In the genomic region with DNA sequence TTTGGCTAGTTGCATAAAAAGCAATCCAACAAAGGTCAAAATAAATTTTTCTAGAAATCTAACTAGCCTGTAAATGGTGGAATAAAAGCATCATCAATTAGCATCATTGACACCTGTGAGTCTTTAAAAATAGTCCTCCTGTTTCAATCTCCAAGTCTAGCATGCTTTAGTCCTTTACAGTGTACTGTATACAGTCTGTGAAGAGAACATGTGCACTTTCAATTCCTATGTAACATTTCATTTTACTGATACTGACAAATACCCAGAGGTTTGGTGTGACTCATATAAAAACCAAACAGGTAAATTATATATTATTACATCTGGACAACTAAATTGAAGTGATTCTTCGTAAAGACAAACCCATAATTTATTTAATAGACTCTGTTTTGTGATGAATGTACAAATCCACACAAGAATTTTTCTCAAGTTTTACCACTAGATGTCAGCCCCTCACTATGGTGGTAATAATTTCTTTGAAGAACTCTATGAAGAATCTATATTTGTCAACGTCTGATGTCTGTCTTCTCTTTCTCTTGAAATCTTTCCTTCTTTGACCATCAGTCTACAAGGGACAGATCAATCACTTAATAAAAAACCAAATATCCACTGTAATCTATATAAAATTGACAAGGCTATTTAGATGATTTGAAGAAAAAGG, we compare ENCODE assay signal across 11 mouse cellular contexts. TPM values are rescaled to one million over a fixed set of nuclear protein-coding genes. Genes with fewer than 3 reads are reported as not detected.
DNase-seq lines count a peak whose midpoint lies in the region; ATAC-seq lines count a peak whose summit lies in the region.
"Had no signal": no experiment of that assay in that cellular context is flagged by ENCODE, and none has a peak within 500 bp of the region (broad histone marks: within the 10 kb centered on the region; RNA-seq: fewer than 3 reads in every experiment).

No protein-coding gene starts in this region.

- H3K4me2 ChIP-seq in hindbrain, embryonic 14.5 days (replicated peaks), result no peak overlapping the region
- H3K4me2 ChIP-seq in hindbrain, embryonic 13.5 days, result no peak overlapping the region
- H3K4me2 ChIP-seq: embryonic facial prominence, embryonic 15.5 days; liver, embryonic 13.5 days had no signal

- DNase-seq in hindbrain, embryonic 14.5 days (ENCODE audit: low spot score), result peak; percentile 81
- DNase-seq in 416B (ENCODE audit: low read depth), result peak; percentile 76
- peak; percentile 4 for DNase-seq in large intestine, adult 2 months (ENCODE audit: low read depth, low spot score)
- DNase-seq in adrenal gland, adult 2 months, result no peak
- DNase-seq in ovary, adult 18-20 months (ENCODE audit: low spot score), result no peak
- DNase-seq: heart, postnatal 14 days; liver, embryonic 13.5 days had no signal

- no peaks in the 10 kb centered on the region for H3K9me3 ChIP-seq in hindbrain, embryonic 14.5 days (ENCODE audit: control insufficient read depth, low read length)
- H3K9me3 ChIP-seq in hindbrain, embryonic 13.5 days, result no peaks in the 10 kb centered on the region
- H3K9me3 ChIP-seq: embryonic facial prominence, embryonic 15.5 days; liver, embryonic 13.5 days had no signal

- H3K27me3 ChIP-seq in hindbrain, embryonic 14.5 days (ENCODE audit: control insufficient read depth, insufficient read depth, low read length), result no peaks in the 10 kb centered on the region
- no peaks in the 10 kb centered on the region for H3K27me3 ChIP-seq in hindbrain, embryonic 13.5 days
- H3K27me3 ChIP-seq: embryonic facial prominence, embryonic 15.5 days; liver, embryonic 13.5 days had no signal

- H3K9ac ChIP-seq in hindbrain, embryonic 14.5 days, result no peak overlapping the region
- no peak overlapping the region for H3K9ac ChIP-seq in hindbrain, embryonic 13.5 days
- H3K9ac ChIP-seq: embryonic facial prominence, embryonic 15.5 days; liver, embryonic 13.5 days had no signal

- WGBS in hindbrain, embryonic 14.5 days, result 37% methylated on average over 2 of the region's 2 CpGs
- 48% methylated on average over 2 of the region's 2 CpGs for WGBS in hindbrain, embryonic 13.5 days
- WGBS in large intestine, adult 2 months, result 17% methylated on average over 2 of the region's 2 CpGs

- no peak overlapping the region for H3K27ac ChIP-seq in hindbrain, embryonic 14.5 days
- H3K27ac ChIP-seq in hindbrain, embryonic 13.5 days, result no peak overlapping the region
- H3K27ac ChIP-seq: embryonic facial prominence, embryonic 15.5 days; liver, embryonic 13.5 days had no signal

- no peaks in the 10 kb centered on the region for H3K4me1 ChIP-seq in hindbrain, embryonic 14.5 days (replicated peaks; ENCODE audit: control insufficient read depth, insufficient read depth, low read length)
- no peaks in the 10 kb centered on the region for H3K4me1 ChIP-seq in hindbrain, embryonic 13.5 days (replicated peaks)
- H3K4me1 ChIP-seq: embryonic facial prominence, embryonic 15.5 days; liver, embryonic 13.5 days had no signal

- H3K4me3 ChIP-seq in hindbrain, embryonic 14.5 days (replicated peaks; ENCODE audit: low read length), result no peak overlapping the region
- no peak overlapping the region for H3K4me3 ChIP-seq in hindbrain, embryonic 13.5 days
- H3K4me3 ChIP-seq: embryonic facial prominence, embryonic 15.5 days; liver, embryonic 13.5 days had no signal

- no peak; the same call in 1 of the 2 replicates for ATAC-seq in hindbrain, embryonic 14.5 days (ENCODE audit: low FRiP score)
- ATAC-seq in hindbrain, embryonic 13.5 days (ENCODE audit: low FRiP score), result no peak
- ATAC-seq in activated CD4-positive, CD25-positive, alpha-beta regulatory T cell, adult 4 months, result peak; percentile 54
- ATAC-seq in inflammation-experienced regulatory T-cells, adult 6 months, result no peak

- no peaks in the 10 kb centered on the region for H3K36me3 ChIP-seq in hindbrain, embryonic 14.5 days (replicated peaks; ENCODE audit: control insufficient read depth, insufficient read depth)
- no peaks in the 10 kb centered on the region for H3K36me3 ChIP-seq in hindbrain, embryonic 13.5 days
- H3K36me3 ChIP-seq: embryonic facial prominence, embryonic 15.5 days; liver, embryonic 13.5 days had no signal

RNA-seq across cellular contexts. Expression of a gene that starts 39.2 kb away (rescaled TPM):
- 73.4 and 75.6 TPM in 2 replicates for polyA plus RNA-seq in hindbrain, embryonic 14.5 days (2014; fragmentation: Nextera tagmentation; extraction: Ambion mirVana)
- polyA plus RNA-seq in hindbrain, embryonic 13.5 days (2015; fragmentation: Nextera tagmentation; extraction: Ambion mirVana), result 64.0 and 69.2 TPM in 2 replicates
- 10 to 100 TPM; 29.4 to 30.9 TPM for polyA plus RNA-seq in activated CD4-positive, CD25-positive, alpha-beta regulatory T cell, adult 4 months (2017; shearing (Covaris generic))
- polyA plus RNA-seq in large intestine, adult 2 months (2012; rRNA removed), result 6.0 and 13.7 TPM in 2 replicates
- total RNA-seq in adrenal gland, adult 2 months (2021), result 10 to 100 TPM; 11.3 to 11.4 TPM
- 0.65 and 1.1 TPM in 2 replicates for polyA plus RNA-seq in adrenal gland, adult 2 months (2012; rRNA removed)
- polyA plus RNA-seq in inflammation-experienced regulatory T-cells, adult 6 months (2017; shearing (Covaris generic)), result 10 to 100 TPM; 30.7 to 38.6 (median 38.6) TPM

RNA-seq across cellular contexts. Expression of a gene that starts 39.4 kb away (rescaled TPM):
- polyA plus RNA-seq in hindbrain, embryonic 14.5 days (2014; fragmentation: Nextera tagmentation; extraction: Ambion mirVana), result 12.7 and 13.1 TPM in 2 replicates
- 17.8 and 17.9 TPM in 2 replicates for polyA plus RNA-seq in hindbrain, embryonic 13.5 days (2015; fragmentation: Nextera tagmentation; extraction: Ambion mirVana)
- polyA plus RNA-seq in activated CD4-positive, CD25-positive, alpha-beta regulatory T cell, adult 4 months (2017; shearing (Covaris generic)), result 10 to 100 TPM; 23.0 to 26.9 TPM
- polyA plus RNA-seq in large intestine, adult 2 months (2012; rRNA removed), result 1.9 and 2.7 TPM in 2 replicates
- 10 to 100 TPM in 1 of 2 experiments, 1 to 10 TPM in 1; 10.0 to 11.3 TPM for total RNA-seq in adrenal gland, adult 2 months (2021)
- polyA plus RNA-seq in adrenal gland, adult 2 months (2012; rRNA removed), result 0.38 and 0.87 TPM in 2 replicates
- 10 to 100 TPM; 18.8 to 27.8 (median 21.5) TPM for polyA plus RNA-seq in inflammation-experienced regulatory T-cells, adult 6 months (2017; shearing (Covaris generic))

Comparison
In these comparisons a context has a peak if more than half of its experiments do, and no peak if none do; other contexts are left out.
1. DNase-seq: peak in hindbrain, embryonic 14.5 days (single experiment), 416B (single experiment) and large intestine, adult 2 months (single experiment); none in adrenal gland, adult 2 months (single experiment) and ovary, adult 18-20 months (single experiment).